Mouse (Mus musculus) mouse trophoblast stem cell (cell line): ENCODE data around the gene Elp4.

ENCODE experiments used
- in situ Hi-C, 2 experiments: fragments of 300-500 bp; cut with MseI, MboI; formaldehyde crosslinking; loops; 2 replicates in 1 of 2; 3 replicates in 1 of 2; pipeline ENCODE4 v1.15.1; 2025

Gene Elp4

GRCm38 (mm10) chr2:105726657-105727056 lies 177.7 kb downstream of the Elp4 start:
- in situ Hi-C loops: no loop called here

GRCm38 (mm10) chr2:105715409-105716115 lies 188.8 kb downstream of the Elp4 start:
- in situ Hi-C loops: no loop called here

- in situ Hi-C loops: no loop called here
These were observed 193.9 kb downstream of the Elp4 start for GRCm38 (mm10) chr2:105710511-105710910.

GRCm38 (mm10) chr2:105709126-105709525 lies 195.2 kb downstream of the Elp4 start:
- in situ Hi-C loops: no loop called here

- in situ Hi-C loops: no loop called here
These were observed 199.0 kb downstream of the Elp4 start for GRCm38 (mm10) chr2:105705320-105705719.

- in situ Hi-C loops: no loop called here
These were observed 201.8 kb downstream of the Elp4 start for GRCm38 (mm10) chr2:105702586-105702985.

- in situ Hi-C loops: no loop called here
These were observed 202.6 kb downstream of the Elp4 start for GRCm38 (mm10) chr2:105701781-105702180.

- in situ Hi-C loops: no loop called here
These were observed 205.7 kb downstream of the Elp4 start for GRCm38 (mm10) chr2:105698631-105699030.

- in situ Hi-C loops: no loop called here
These were observed 206.6 kb downstream of the Elp4 start for GRCm38 (mm10) chr2:105697741-105698140.

- in situ Hi-C loops: no loop called here
These were observed 213.1 kb downstream of the Elp4 start for GRCm38 (mm10) chr2:105691296-105691695.

GRCm38 (mm10) chr2:105689771-105690639 lies 214.4 kb downstream of the Elp4 start:
- in situ Hi-C loops: no loop called here

GRCm38 (mm10) chr2:105689304-105689770 lies 215.0 kb downstream of the Elp4 start:
- in situ Hi-C loops: no loop called here

- in situ Hi-C loops: no loop called here
These were observed 215.7 kb downstream of the Elp4 start for GRCm38 (mm10) chr2:105688436-105689303.

- in situ Hi-C loops: no loop called here
These were observed 216.4 kb downstream of the Elp4 start for GRCm38 (mm10) chr2:105688011-105688410.

- in situ Hi-C loops: no loop called here
These were observed 216.9 kb downstream of the Elp4 start for GRCm38 (mm10) chr2:105687317-105687991.

- in situ Hi-C loops: no loop called here
These were observed 217.7 kb downstream of the Elp4 start for GRCm38 (mm10) chr2:105686363-105687316.

GRCm38 (mm10) chr2:105685651-105686050 lies 218.7 kb downstream of the Elp4 start:
- in situ Hi-C loops: no loop called here

GRCm38 (mm10) chr2:105684991-105685650 lies 219.2 kb downstream of the Elp4 start:
- in situ Hi-C loops: no loop called here

GRCm38 (mm10) chr2:105683771-105684410 lies 220.5 kb downstream of the Elp4 start:
- in situ Hi-C loops: no loop called here
